Mouse (Mus musculus) cerebellum, adult 2 months (tissue): ENCODE measurements around the gene Kcnd1.

ENCODE experiments used
- CTCF ChIP-seq: fragments of 200-500 bp; IDR thresholded peaks from 2 replicates; pipeline ENCODE4 v1.5.1; 2011; ENCODE audit warnings: low read depth, mild to moderate bottlenecking, control low read depth, low read length, moderate library complexity, borderline replicate concordance; ENCODE audit not compliant: insufficient read depth
- POLR2A ChIP-seq: fragments of 200-500 bp; IDR thresholded peaks from 2 replicates; pipeline ENCODE4 v1.6.1; 2011; ENCODE audit warnings: low read length, control low read depth, borderline replicate concordance; ENCODE audit not compliant: insufficient read depth

DNA sequence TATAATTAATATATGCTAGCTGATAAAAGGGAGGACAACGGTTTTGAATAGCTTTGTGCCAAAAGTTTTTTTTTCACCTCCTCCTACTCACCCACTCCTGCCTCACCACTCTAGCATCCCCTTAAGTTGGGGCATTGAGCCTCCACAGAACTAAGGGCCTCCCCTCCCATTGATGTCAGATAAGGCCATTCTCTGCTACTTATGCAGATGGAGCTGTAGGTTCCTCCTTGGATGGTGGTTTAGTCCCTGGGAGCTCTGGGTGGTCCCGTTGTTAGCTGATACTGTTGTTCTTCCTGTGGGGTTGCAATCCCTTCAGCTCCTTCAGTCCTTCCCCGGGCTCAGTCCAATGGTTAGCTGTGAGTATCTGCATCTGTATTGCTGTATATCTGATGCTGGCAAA lies 42.8 kb upstream of the Kcnd1 start:
- TF ChIP-seq CTCF: no peak
- no peak for TF ChIP-seq POLR2A
